Mouse (Mus musculus): ENCODE measurements at regions not wholly inside any gene's neighbourhood (a gene's known extent, or its start where the extent isn't known, plus 50 kb on each side); places are given as distances from the start of the nearest gene placed in this dataset.

GRCm38 (mm10) chr15:56979353-56979752 lies 498.1 kb downstream of the Slc22a22 start:
- DNase-seq = no peak

GRCm38 (mm10) chr15:56975446-56976433 lies 501.7 kb downstream of the Slc22a22 start:
- no peak for DNase-seq

GRCm38 (mm10) chr15:56970140-56970539 lies 507.3 kb downstream of the Slc22a22 start:
- no peak for DNase-seq

GRCm38 (mm10) chr15:56956356-56956755 lies 521.1 kb downstream of the Slc22a22 start:
- no peak for DNase-seq

GRCm38 (mm10) chr15:56952176-56952575 lies 525.2 kb downstream of the Slc22a22 start:
- no peak for DNase-seq

GRCm38 (mm10) chr15:56950824-56951223 lies 526.6 kb downstream of the Slc22a22 start:
- DNase-seq = no peak

GRCm38 (mm10) chr15:56940891-56941290 lies 536.5 kb downstream of the Slc22a22 start:
- DNase-seq = no peak

- no peak for DNase-seq
Measured at GRCm38 (mm10) chr15:56896553-56896952, 580.9 kb downstream of the Slc22a22 start.

- DNase-seq = no peak
Measured at GRCm38 (mm10) chr15:56881501-56881900, 595.9 kb downstream of the Slc22a22 start.

- DNase-seq = no peak
Measured at GRCm38 (mm10) chr15:56865879-56866278, 611.5 kb downstream of the Slc22a22 start.

GRCm38 (mm10) chr15:56865035-56865804 lies 612.2 kb downstream of the Slc22a22 start:
- no peak for DNase-seq

GRCm38 (mm10) chr15:56858627-56859334 lies 618.6 kb downstream of the Slc22a22 start:
- no peak for DNase-seq

GRCm38 (mm10) chr15:56858134-56858533 lies 619.3 kb downstream of the Slc22a22 start:
- DNase-seq = no peak

GRCm38 (mm10) chr15:56856057-56856456 lies 621.4 kb downstream of the Slc22a22 start:
- peak; percentile 65 for DNase-seq

GRCm38 (mm10) chr15:56853106-56853505 lies 624.3 kb downstream of the Slc22a22 start:
- DNase-seq = no peak

GRCm38 (mm10) chr15:56847469-56848128 lies 629.8 kb downstream of the Slc22a22 start:
- DNase-seq = no peak

- DNase-seq = no peak
Measured at GRCm38 (mm10) chr15:56844574-56844973, 632.9 kb downstream of the Slc22a22 start.

GRCm38 (mm10) chr15:56841516-56841915 lies 635.9 kb downstream of the Slc22a22 start:
- DNase-seq = no peak

GRCm38 (mm10) chr15:56837292-56837691 lies 640.1 kb downstream of the Slc22a22 start:
- DNase-seq = no peak

GRCm38 (mm10) chr15:56834621-56835020 lies 642.8 kb downstream of the Slc22a22 start:
- no peak for DNase-seq

- DNase-seq = no peak
Measured at GRCm38 (mm10) chr15:56832666-56833065, 644.8 kb downstream of the Slc22a22 start.

GRCm38 (mm10) chr15:56820977-56821579 lies 656.3 kb downstream of the Slc22a22 start:
- DNase-seq = no peak
